Mouse (Mus musculus): ENCODE data around the gene Fndc4.

The Fndc4 gene

DNA sequence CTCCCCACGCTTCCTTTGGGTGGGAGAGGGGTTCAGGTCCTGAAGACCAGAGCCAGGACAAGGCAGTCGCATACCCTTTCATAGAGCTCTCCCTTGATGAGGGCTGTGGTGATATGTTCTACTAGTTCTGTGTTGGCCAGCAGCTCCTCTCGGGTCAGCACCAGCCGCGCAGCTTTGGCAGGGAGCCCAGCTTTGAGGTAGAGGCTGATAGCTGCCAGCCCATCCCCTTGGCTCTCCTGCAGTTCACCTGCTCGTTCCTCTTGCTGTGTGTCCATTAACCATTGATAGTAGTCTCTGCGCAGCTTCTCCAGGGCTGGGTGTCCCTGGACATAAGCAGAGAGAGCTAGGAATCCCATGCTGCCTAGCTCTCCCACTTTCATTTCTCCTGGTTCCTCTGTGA lies 29.8 kb downstream of the Fndc4 start:
- in situ Hi-C loops (cut with MboI; ENCODE audit: low sequenced_read_pairs): no loop called here

DNA sequence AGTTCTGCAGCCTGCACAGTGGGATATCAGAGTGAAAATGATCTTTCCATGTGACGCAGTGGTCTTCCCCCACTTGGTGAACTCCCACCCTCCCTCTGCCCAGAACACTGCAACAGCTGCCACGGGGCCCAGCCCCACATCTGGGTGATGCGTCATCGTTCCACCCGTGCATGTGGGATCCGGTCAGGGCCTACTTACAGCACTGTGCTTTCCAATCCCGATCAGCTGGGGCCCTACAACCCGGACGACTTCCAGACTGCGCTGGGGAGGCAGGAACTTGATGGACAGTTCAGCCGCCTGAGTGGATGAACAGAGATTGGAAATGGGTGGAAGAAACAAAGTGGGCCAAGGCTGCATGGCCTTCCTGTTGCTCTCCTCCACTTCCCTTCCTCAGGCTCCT lies 38.3 kb downstream of the Fndc4 start:
- in situ Hi-C loops (cut with MboI; ENCODE audit: low sequenced_read_pairs): no loop called here

DNA sequence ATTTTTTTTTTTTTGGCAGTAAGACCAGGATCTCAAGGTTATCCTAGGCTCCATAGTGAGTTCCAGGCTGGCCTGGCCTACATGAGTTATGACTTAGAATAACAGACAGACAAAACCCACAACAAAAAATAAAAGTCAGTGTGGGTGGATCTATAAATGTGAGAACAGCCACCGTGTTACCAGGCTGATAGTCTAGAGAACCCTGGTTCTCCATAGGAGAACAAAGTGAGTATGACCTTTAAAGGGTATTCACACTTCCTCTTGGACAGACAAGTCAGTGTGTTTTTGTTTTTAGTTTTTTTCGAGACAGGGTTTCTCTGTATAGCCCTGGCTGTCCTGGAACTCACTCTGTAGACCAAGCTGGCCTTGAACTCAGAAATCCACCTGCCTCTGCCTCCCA lies 39.9 kb downstream of the Fndc4 start:
- in situ Hi-C loops (cut with MboI; ENCODE audit: low sequenced_read_pairs): no loop called here

GRCm38 (mm10) chr5:31255381-31255780 lies 40.5 kb downstream of the Fndc4 start:
- in situ Hi-C loops (cut with MboI; ENCODE audit: low sequenced_read_pairs): no loop called here

DNA sequence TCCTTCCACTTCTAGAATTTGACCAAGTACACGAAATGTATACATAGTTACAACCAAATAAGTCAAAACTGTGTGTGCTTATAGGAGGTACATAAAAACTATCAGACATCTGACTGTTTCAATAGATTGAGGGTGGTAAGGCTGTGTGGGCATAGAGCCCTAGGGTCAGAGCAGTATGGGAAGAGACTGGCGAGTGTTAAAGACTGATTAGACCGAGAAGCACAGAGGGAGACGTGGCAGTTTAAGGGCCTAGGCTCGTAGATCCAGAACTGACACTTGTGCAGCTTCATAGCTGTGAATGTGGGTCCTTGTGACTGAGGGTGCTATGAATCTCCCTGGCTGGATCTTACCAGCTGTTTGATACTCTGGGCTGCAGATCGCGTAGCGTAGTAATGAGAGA lies 41.0 kb downstream of the Fndc4 start:
- in situ Hi-C loops (cut with MboI; ENCODE audit: low sequenced_read_pairs): no loop called here

GRCm38 (mm10) chr5:31254452-31254851 lies 41.4 kb downstream of the Fndc4 start:
- in situ Hi-C loops (cut with MboI; ENCODE audit: low sequenced_read_pairs): no loop called here

DNA sequence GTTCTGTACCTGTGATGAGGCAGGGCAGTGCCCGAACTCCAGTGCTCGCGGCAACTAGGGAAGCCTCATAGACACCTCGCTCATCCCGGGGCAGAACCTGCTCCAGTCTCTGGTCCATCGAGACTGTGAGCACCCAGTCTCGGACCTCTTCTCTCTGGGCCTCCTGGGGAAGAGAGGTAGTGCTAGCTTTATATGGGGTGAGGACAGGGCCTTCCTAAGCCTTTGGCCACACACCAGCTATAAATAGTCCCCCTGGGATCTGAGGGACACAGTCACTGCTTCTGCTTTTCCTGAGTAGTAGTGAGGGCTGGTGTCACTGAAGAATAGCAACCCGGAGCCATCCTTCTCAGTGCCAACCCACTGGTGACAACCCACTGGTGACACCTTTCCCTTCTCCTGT lies 42.1 kb downstream of the Fndc4 start:
- in situ Hi-C loops (cut with MboI; ENCODE audit: low sequenced_read_pairs): no loop called here

GRCm38 (mm10) chr5:31252795-31253545 lies 42.9 kb downstream of the Fndc4 start:
- in situ Hi-C loops (cut with MboI; ENCODE audit: low sequenced_read_pairs): no loop called here

GRCm38 (mm10) chr5:31252151-31252550 lies 43.7 kb downstream of the Fndc4 start:
- in situ Hi-C loops (cut with MboI; ENCODE audit: low sequenced_read_pairs): no loop called here

DNA sequence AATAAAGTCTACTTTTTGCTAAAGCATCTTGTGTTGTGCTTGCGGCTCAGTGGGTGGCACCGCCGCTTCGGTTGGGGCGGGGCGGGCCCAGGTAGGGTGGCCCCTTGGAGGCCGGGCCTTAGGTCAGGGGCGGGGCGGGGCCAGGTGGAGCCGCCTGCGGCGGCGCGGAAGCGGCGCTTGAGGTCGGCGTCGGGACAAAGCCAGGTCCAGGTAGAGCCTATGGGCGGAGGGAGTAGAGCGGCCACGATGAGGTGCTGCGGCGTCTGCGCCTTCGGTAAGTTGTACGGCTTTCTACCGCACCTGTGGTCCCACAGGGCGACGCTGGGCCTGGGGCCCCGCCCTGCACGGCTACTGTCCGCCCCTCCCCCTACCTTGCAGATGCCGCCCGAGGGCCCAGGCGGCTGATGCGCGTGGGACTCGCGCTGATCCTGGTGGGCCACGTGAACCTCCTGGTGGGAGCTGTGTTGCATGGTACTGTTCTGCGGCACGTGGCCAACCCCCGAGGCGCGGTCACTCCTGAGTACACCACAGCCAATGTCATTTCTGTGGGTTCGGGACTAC lies 44.3 kb downstream of the Fndc4 start, which contains the start of gene Krtcap3:
TSS of gene Krtcap3 (plus strand) at position 151 of the 561 bp plus-strand sequence.
- in situ Hi-C loops (cut with MboI; ENCODE audit: low sequenced_read_pairs): no loop called here

GRCm38 (mm10) chr5:31250716-31251115 lies 45.2 kb downstream of the Fndc4 start:
- in situ Hi-C loops (cut with MboI; ENCODE audit: low sequenced_read_pairs): no loop called here

Measured in CH12F3 (cell line).